Mouse (Mus musculus): ENCODE measurements around the gene Ajap1. TPM values are rescaled to one million over a fixed set of nuclear protein-coding genes. Genes with fewer than 3 reads are reported as not detected.

Gene Ajap1
- polyA plus RNA-seq, 1 experiment from 2014 or later = 0.72 TPM

DNA sequence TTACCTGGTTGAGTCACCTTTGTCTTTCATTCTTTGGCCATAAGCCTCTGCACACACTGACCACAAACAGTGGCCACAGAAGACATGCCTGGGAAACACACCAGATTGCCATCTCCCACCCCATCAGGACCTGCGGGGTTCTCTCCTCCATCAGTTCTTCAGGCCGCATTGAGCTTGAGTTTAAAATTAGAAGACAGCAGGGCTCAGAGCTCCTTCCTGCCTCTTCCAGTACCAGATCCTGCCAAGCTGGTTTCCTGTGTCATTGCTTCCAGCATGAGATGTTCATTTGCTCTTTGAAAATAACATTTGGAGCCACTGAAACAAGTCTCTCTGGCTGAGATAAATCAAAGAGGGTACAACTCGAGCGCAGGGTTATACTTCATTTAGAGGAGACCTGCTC is 126.4 kb downstream of the Ajap1 start:
- Histone ChIP-seq H3K27me3 (0 out of 2 replicates have a peak, but pooled peaks cover 4% of the 10 kb centered on the region), H3K36me3 (no peaks in the 10 kb centered on the region), H3K4me2 (replicated peaks) (no peak overlapping the region), H3K9ac (no peak overlapping the region), H3K4me1 (no peaks in the 10 kb centered on the region), H3K4me3 (replicated peaks) (no peak overlapping the region), H3K9me3 (replicated peaks) (no peaks in the 10 kb centered on the region), H3K27ac (replicated peaks) (no peak overlapping the region)
- WGBS = 80% methylated on average over 4 of the region's 4 CpGs
- no peak for ATAC-seq (ENCODE audit: insufficient number of reproducible peaks, low FRiP score, low TSS enrichment, low read depth)

DNA sequence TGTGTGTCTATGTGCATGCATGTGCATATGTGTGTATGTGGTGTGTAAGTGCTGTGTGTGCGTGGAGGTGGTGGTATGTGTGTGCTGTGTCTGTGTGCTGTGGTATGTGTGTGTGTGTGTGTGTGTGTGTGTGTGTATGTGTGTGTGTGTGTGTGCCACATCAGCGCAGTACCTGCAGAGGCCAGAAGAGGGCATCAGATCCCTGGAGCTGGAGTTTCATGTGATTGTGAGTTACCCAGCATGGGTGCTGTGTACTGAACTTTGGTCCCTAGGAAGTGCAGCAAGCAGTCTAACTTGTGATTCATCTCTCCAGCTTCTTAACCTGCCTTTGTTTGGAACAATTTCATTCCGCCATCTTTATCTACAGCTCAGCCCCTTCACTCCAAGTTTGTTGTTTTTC is 137.6 kb downstream of the Ajap1 start:
- Histone ChIP-seq H3K4me3 (replicated peaks) (no peak overlapping the region), H3K4me1 (no peaks in the 10 kb centered on the region), H3K36me3 (no peaks in the 10 kb centered on the region), H3K27me3 (no peaks in the 10 kb centered on the region), H3K9me3 (replicated peaks) (no peaks in the 10 kb centered on the region), H3K27ac (replicated peaks) (no peak overlapping the region), H3K4me2 (replicated peaks) (no peak overlapping the region), H3K9ac (no peak overlapping the region)
- ATAC-seq (ENCODE audit: insufficient number of reproducible peaks, low FRiP score, low TSS enrichment, low read depth) = no peak
- WGBS = 95% methylated on average over 3 of the region's 3 CpGs

DNA sequence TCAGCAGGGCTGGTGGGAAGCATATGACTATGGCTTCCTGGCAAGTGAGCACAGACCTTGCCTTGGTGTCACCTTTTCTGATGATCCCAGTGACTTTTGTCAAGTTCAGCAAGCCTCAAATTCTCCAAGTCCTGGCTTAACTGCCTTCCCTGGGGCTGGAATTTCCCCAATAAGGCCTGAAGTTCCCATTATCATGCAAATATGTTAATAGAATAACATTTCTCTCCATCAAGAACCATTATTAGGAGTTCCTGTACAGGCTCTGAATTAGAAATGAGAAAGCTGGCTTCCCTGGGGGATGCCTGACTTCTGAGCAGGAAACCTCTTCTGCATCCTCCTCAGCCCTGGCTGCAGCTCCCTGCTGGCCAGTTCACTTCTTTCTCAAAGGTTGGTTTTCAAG is 141.7 kb downstream of the Ajap1 start:
- Histone ChIP-seq H3K4me3 (replicated peaks) (no peak overlapping the region), H3K4me2 (replicated peaks) (no peak overlapping the region), H3K9me3 (replicated peaks) (no peaks in the 10 kb centered on the region), H3K27ac (replicated peaks) (no peak overlapping the region), H3K27me3 (no peaks in the 10 kb centered on the region), H3K4me1 (no peaks in the 10 kb centered on the region), H3K9ac (no peak overlapping the region), H3K36me3 (no peaks in the 10 kb centered on the region)
- ATAC-seq (ENCODE audit: insufficient number of reproducible peaks, low FRiP score, low TSS enrichment, low read depth) = no peak

DNA sequence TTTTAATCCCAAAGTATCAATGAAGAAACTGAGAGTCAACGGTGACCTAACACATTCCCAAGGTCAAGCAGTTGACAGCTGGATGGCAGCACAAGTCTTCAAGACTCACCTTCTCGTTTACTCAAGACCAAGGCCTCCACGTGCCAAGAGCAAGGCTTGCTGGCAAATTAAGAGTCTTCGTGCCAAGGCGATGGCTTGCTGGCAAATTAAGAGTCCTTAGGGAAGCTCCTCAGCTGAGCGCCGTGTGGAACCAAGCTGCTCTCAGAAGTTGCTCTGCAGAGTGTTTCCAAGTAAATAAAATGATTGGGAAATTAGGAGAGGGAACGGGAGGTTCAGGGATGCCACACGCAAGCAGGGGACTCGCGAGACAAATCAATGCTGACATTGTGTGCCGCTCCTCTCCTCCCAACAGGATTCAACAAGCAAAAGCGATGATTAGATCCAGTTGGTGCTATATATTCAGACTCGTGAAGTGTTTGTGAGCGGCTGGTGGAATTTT is 147.3 kb downstream of the Ajap1 start:
- no peaks in the 10 kb centered on the region for H3K4me1 ChIP-seq
- H3K4me3 ChIP-seq (replicated peaks) = no peak overlapping the region
- H3K36me3 ChIP-seq = no peaks in the 10 kb centered on the region
- no peak for ATAC-seq (ENCODE audit: insufficient number of reproducible peaks, low FRiP score, low TSS enrichment, low read depth)
- no peaks in the 10 kb centered on the region for H3K27me3 ChIP-seq
- no peak overlapping the region for H3K27ac ChIP-seq (replicated peaks)
- H3K9me3 ChIP-seq (replicated peaks) = no peaks in the 10 kb centered on the region
- H3K4me2 ChIP-seq (replicated peaks) = no peak overlapping the region
- H3K9ac ChIP-seq = no peak overlapping the region
- WGBS = 58% methylated on average over 15 of the region's 15 CpGs

DNA sequence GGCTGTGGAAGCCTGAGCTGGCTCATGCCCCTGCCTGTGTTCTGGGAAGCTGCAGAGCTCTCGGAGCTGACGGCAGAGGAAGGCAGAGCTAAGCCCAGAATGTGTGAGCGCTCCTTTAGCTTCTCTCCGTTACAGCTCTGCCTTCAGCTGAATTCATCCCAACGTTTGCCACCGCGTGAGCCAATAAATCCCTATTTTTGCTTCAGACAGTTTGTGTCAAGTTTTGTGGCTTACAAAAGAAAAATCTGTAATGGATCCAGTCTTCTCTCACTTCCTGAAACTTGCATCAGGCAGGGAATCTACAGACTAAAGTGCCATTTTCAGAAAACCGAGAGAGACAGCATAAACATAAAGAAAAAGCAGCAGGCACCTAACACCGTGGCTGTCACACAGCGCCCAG is 154.8 kb downstream of the Ajap1 start:
- Histone ChIP-seq H3K4me3 (replicated peaks) (no peak overlapping the region), H3K27ac (replicated peaks) (no peak overlapping the region), H3K4me2 (replicated peaks) (no peak overlapping the region), H3K27me3 (no peaks in the 10 kb centered on the region), H3K36me3 (no peaks in the 10 kb centered on the region), H3K4me1 (no peaks in the 10 kb centered on the region), H3K9me3 (replicated peaks) (no peaks in the 10 kb centered on the region), H3K9ac (no peak overlapping the region)
- ATAC-seq (ENCODE audit: insufficient number of reproducible peaks, low FRiP score, low TSS enrichment, low read depth) = no peak
- WGBS = 68% methylated on average over 10 of the region's 10 CpGs
